Mouse (Mus musculus) hindbrain, embryonic 11.5 days (tissue): Measurements from ENCODE around the gene Grk5. TPM values are rescaled to one million over a fixed set of nuclear protein-coding genes. Genes with fewer than 3 reads are reported as not detected.
A peak's percentile ranks its signal among the peaks of the same experiment; 100 is the strongest.

ENCODE experiments used
- ATAC-seq: fragments of 200-750 bp; cut with Nextera tagmentation; 2 replicates; pipeline ENCODE4 v1.8.0; 2017; ENCODE audit warnings: mild to moderate bottlenecking, moderate TSS enrichment, moderate library complexity; ENCODE audit not compliant: low FRiP score
- DNase-seq: peaks from one replicate; pipeline ENCODE4 v3.0.0-alpha.2; 2015; ENCODE audit warnings: low spot score
- H3K27ac ChIP-seq: fragments of 300-500 bp; sonication (generic); 2 replicates; pipeline ENCODE4 v1.5.1; 2014; ENCODE audit warnings: mild to moderate bottlenecking, low read depth, low read length
- H3K27me3 ChIP-seq: fragments of 300-500 bp; sonication (generic); 2 replicates; pipeline ENCODE4 v1.6.1; 2014; ENCODE audit warnings: mild to moderate bottlenecking, low read length, moderate library complexity, mixed read lengths; ENCODE audit not compliant: control insufficient read depth, insufficient read depth
- H3K36me3 ChIP-seq: fragments of 300-500 bp; sonication (generic); 2 replicates; pipeline ENCODE4 v1.6.1; 2014; ENCODE audit warnings: mild to moderate bottlenecking, low read length, moderate library complexity, mixed read lengths; ENCODE audit not compliant: control insufficient read depth, insufficient read depth
- H3K4me1 ChIP-seq: fragments of 300-500 bp; sonication (generic); replicated peaks from 2 replicates; pipeline ENCODE4 v1.6.1; 2014; ENCODE audit warnings: low read length, mixed read lengths; ENCODE audit not compliant: control insufficient read depth, insufficient read depth
- H3K4me2 ChIP-seq: fragments of 300-500 bp; sonication (generic); replicated peaks from 2 replicates; pipeline ENCODE4 v1.6.1; 2014; ENCODE audit warnings: mild to moderate bottlenecking, low read depth, low read length
- H3K4me3 ChIP-seq: fragments of 300-500 bp; sonication (generic); 2 replicates; pipeline ENCODE4 v1.5.1; 2014; ENCODE audit warnings: low read depth, low read length
- H3K9ac ChIP-seq: fragments of 300-500 bp; sonication (generic); 2 replicates; pipeline ENCODE4 v1.6.1; 2014; ENCODE audit warnings: low read depth, low read length
- H3K9me3 ChIP-seq: fragments of 300-500 bp; sonication (generic); 2 replicates; pipeline ENCODE4 v1.6.1; 2016; ENCODE audit warnings: low read length; ENCODE audit not compliant: control insufficient read depth
- WGBS: fragments of 180-500 bp; shearing (Covaris S2); extraction: QIAGEN DNeasy Blood & Tissue Kit; methylation state at CpG from one replicate; pipeline ENCODE4 v1.1.7; 2014; 5-methylcytosine and 5-hydroxymethylcytosine counted together
- polyA plus RNA-seq: library from polyadenylated mRNA; unstranded; fragments of >200 nt; fragmentation: Nextera tagmentation; extraction: Ambion mirVana; gene quantifications from 2 replicates; pipeline ENCODE4 v1.2.1, GENCODE M21; 2014

Grk5 gene
- polyA plus RNA-seq, 1 experiment from 2014 or later: 3.0 TPM

GRCm38 (mm10) chr19:60873501-60873900 is 16.0 kb upstream of the Grk5 start:
- peak overlapping the region; percentile 51 for H3K4me3 ChIP-seq
- no peak for DNase-seq
- H3K4me1 ChIP-seq: 0 out of 2 replicates have a peak, but pooled peaks cover 2% of the 10 kb centered on the region
- 42% methylated on average over 4 of the region's 4 CpGs for WGBS
- H3K27ac ChIP-seq: no peak overlapping the region
- no peaks in the 10 kb centered on the region for H3K9me3 ChIP-seq
- no peaks in the 10 kb centered on the region for H3K36me3 ChIP-seq
- H3K9ac ChIP-seq: no peak overlapping the region; the same call in 1 of the 2 replicates
- ATAC-seq: no peak
- no peaks in the 10 kb centered on the region for H3K27me3 ChIP-seq
- H3K4me2 ChIP-seq: peak overlapping the region; percentile 63

- H3K9me3 ChIP-seq: no peaks in the 10 kb centered on the region
- H3K27me3 ChIP-seq: no peaks in the 10 kb centered on the region
- peak within 1 kb of the TSS; percentile 37; the same call in 1 of the 2 replicates for H3K27ac ChIP-seq
- ATAC-seq (peak; percentile 99), DNase-seq (peak; percentile 97)
- H3K4me1 ChIP-seq: 0 out of 2 replicates have a peak, but pooled peaks cover 2% of the 10 kb centered on the region
- peak within 1 kb of the TSS; percentile 69 for H3K9ac ChIP-seq
- under 1% methylated on average over 28 of the region's 28 CpGs for WGBS
- H3K4me3 ChIP-seq: peak within 1 kb of the TSS; percentile 51
- no peaks in the 10 kb centered on the region for H3K36me3 ChIP-seq
- H3K4me2 ChIP-seq: peak within 1 kb of the TSS; percentile 63
Measured at GRCm38 (mm10) chr19:60874064-60874694, 15.4 kb upstream of the Grk5 start, which contains the start of gene Prdx3. TSS of gene Prdx3 (minus strand) at chr19:60874556.

DNA sequence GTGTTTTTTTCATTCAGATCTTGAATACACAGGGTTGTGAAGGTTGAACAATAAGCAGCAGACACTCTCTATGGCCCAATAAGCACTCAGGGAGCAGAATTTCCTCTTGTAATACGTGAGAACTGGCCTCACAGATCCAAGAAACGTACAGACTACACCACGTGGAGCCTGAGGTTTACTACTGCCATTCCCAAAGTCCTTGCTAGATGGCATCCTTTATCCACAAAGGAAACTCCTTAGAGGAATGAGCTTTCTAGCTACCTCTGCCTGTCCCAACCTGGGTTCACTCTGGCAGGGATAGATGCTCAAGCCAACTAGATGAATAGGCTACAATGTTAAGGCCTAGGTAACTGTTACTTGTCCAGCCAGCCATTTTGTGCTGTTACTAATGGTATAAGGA is 6.4 kb upstream of the Grk5 start:
- no peaks in the 10 kb centered on the region for H3K36me3 ChIP-seq
- ATAC-seq: no peak
- H3K4me1 ChIP-seq: no peaks in the 10 kb centered on the region
- H3K4me2 ChIP-seq: no peak overlapping the region
- no peak overlapping the region for H3K4me3 ChIP-seq
- no peak for DNase-seq
- no peaks in the 10 kb centered on the region for H3K27me3 ChIP-seq
- H3K9me3 ChIP-seq: no peaks in the 10 kb centered on the region
- WGBS: 11% methylated on average over 3 of the region's 3 CpGs
- no peak overlapping the region for H3K27ac ChIP-seq
- no peak overlapping the region for H3K9ac ChIP-seq

DNA sequence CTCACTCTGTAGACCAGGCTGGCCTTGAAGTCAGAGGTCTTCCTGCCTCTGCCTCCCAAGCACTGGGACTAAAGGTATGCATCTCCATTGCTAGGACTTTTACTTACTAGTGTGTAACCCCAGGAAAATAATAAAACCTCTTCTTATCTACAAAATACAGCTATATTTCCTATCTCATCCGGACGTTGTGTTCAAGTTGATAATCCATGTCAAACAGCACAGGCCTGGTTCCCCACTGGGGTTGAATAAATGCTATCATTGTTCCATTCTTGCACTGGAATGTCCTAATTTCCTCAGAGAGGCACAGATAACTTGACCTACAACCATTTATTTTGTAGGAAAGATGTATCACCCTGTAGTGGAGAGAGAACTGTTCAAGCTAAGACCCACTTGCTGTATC is 1.9 kb upstream of the Grk5 start:
- H3K9ac ChIP-seq: no peak overlapping the region
- H3K36me3 ChIP-seq: no peaks in the 10 kb centered on the region
- H3K4me1 ChIP-seq: no peaks in the 10 kb centered on the region; the same call in 1 of the 2 replicates
- ATAC-seq (no peak), DNase-seq (no peak)
- H3K27ac ChIP-seq: no peak overlapping the region
- 90% methylated on average over 2 of the region's 2 CpGs for WGBS
- H3K4me3 ChIP-seq: no peak overlapping the region
- no peak overlapping the region for H3K4me2 ChIP-seq
- H3K9me3 ChIP-seq: no peaks in the 10 kb centered on the region
- H3K27me3 ChIP-seq: no peaks in the 10 kb centered on the region

GRCm38 (mm10) chr19:60889101-60889713 is 342 bp upstream of the Grk5 start:
- H3K4me2 ChIP-seq: peak overlapping the region; percentile 58
- H3K9me3 ChIP-seq: no peaks in the 10 kb centered on the region
- no peaks in the 10 kb centered on the region; the same call in 1 of the 2 replicates for H3K4me1 ChIP-seq
- 4% methylated on average over 17 of the region's 17 CpGs for WGBS
- ATAC-seq: peak; percentile 20; the same call in 1 of the 2 replicates
- H3K9ac ChIP-seq: peak overlapping the region; percentile 93
- peak; percentile 72 for DNase-seq
- no peaks in the 10 kb centered on the region for H3K36me3 ChIP-seq
- peak overlapping the region; percentile 79 for H3K4me3 ChIP-seq
- no peaks in the 10 kb centered on the region for H3K27me3 ChIP-seq
- H3K27ac ChIP-seq: peak overlapping the region; percentile 95; the same call in 1 of the 2 replicates

- Histone ChIP-seq H3K4me2 (peak overlapping the region; percentile 64), H3K27me3 (no peaks in the 10 kb centered on the region), H3K4me3 (peak overlapping the region; percentile 79), H3K9me3 (no peaks in the 10 kb centered on the region), H3K9ac (peak overlapping the region; percentile 93), H3K36me3 (no peaks in the 10 kb centered on the region), H3K27ac (peak overlapping the region; percentile 95), H3K4me1 (no peaks in the 10 kb centered on the region; the same call in 1 of the 2 replicates)
- ATAC-seq (peak; percentile 68), DNase-seq (peak; percentile 73)
- WGBS: under 1% methylated on average over 41 of the region's 41 CpGs
Measured at GRCm38 (mm10) chr19:60890391-60891122, 1.0 kb downstream of the Grk5 start.

DNA sequence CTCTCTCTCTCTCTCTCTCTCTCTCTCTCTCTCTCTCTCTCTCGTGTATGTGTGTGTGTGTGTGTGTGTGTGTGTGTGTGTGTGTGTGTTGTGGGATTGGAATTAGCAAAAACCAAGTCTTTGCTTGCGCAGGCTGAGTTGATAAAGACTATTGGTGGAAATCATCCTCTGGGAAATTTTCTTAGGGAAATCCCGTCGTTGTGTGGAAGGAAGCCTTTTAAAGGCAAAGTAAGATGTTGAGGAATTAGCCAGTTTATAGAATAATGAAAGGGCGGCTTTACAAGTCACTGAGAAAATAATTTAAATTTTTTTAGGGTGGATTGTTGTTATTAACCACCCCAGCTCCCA is 1.5 kb downstream of the Grk5 start:
- Histone ChIP-seq H3K4me3 (peak overlapping the region; percentile 79), H3K4me1 (no peaks in the 10 kb centered on the region; the same call in 1 of the 2 replicates), H3K9ac (no peak overlapping the region), H3K36me3 (no peaks in the 10 kb centered on the region), H3K4me2 (peak overlapping the region; percentile 64), H3K27ac (no peak overlapping the region), H3K27me3 (no peaks in the 10 kb centered on the region), H3K9me3 (no peaks in the 10 kb centered on the region)
- ATAC-seq (no peak), DNase-seq (peak; percentile 18)
- 13% methylated on average over 4 of the region's 5 CpGs for WGBS

- no peaks in the 10 kb centered on the region for H3K27me3 ChIP-seq
- no peak overlapping the region for H3K27ac ChIP-seq
- no peak overlapping the region for H3K9ac ChIP-seq
- ATAC-seq (no peak), DNase-seq (peak; percentile 77)
- H3K9me3 ChIP-seq: no peaks in the 10 kb centered on the region
- H3K4me2 ChIP-seq: no peak overlapping the region
- WGBS: 43% methylated on average over 1 of the region's 1 CpGs
- no peaks in the 10 kb centered on the region for H3K36me3 ChIP-seq
- no peaks in the 10 kb centered on the region; the same call in 1 of the 2 replicates for H3K4me1 ChIP-seq
- H3K4me3 ChIP-seq: no peak overlapping the region
Measured at GRCm38 (mm10) chr19:60891934-60892547, 2.5 kb downstream of the Grk5 start.
